Mouse (Mus musculus): ENCODE results near the gene Plxnb1. TPM values are rescaled to one million over a fixed set of nuclear protein-coding genes. Genes with fewer than 3 reads are reported as not detected.

Gene Plxnb1
- polyA plus RNA-seq (2014; fragmentation: Nextera tagmentation; extraction: Ambion mirVana), result 13.9 and 15.7 TPM in 2 replicates

- H3K27ac ChIP-seq (ENCODE audit: low read depth, low read length), result peak within 1 kb of the TSS; percentile 100
- WGBS, result under 1% methylated on average over 85 of the region's 102 CpGs
- H3K4me3 ChIP-seq (ENCODE audit: low read depth, low read length), result peak within 1 kb of the TSS; percentile 75
- ATAC-seq, result peak; percentile 74
- H3K36me3 ChIP-seq (ENCODE audit: control insufficient read depth, insufficient read depth, low read length), result peaks cover 31% of the 10 kb centered on the region
- DNase-seq (ENCODE audit: low spot score), result peak; percentile 92
- H3K4me1 ChIP-seq (ENCODE audit: control insufficient read depth, insufficient read depth, low read length), result peaks cover 34% of the 10 kb centered on the region
- peak within 1 kb of the TSS; percentile 99 for H3K9ac ChIP-seq (ENCODE audit: low read length)
- H3K9me3 ChIP-seq (replicated peaks; ENCODE audit: control insufficient read depth, low read length), result no peaks in the 10 kb centered on the region
- peak within 1 kb of the TSS; percentile 74 for H3K4me2 ChIP-seq (ENCODE audit: low read length)
- no peaks in the 10 kb centered on the region for H3K27me3 ChIP-seq (replicated peaks; ENCODE audit: control insufficient read depth, insufficient read depth, low read length)
These were observed at the start of gene Plxnb1 for GRCm38 (mm10) chr9:109095137-109095982. TSS of gene Plxnb1 (plus strand) at chr9:109095389.

- no peak overlapping the region for H3K4me3 ChIP-seq (ENCODE audit: low read depth, low read length)
- H3K36me3 ChIP-seq (ENCODE audit: control insufficient read depth, insufficient read depth, low read length), result no peaks in the 10 kb centered on the region
- H3K4me1 ChIP-seq (ENCODE audit: control insufficient read depth, insufficient read depth, low read length), result no peaks in the 10 kb centered on the region
- H3K27ac ChIP-seq (ENCODE audit: low read depth, low read length), result no peak overlapping the region
- H3K9ac ChIP-seq (ENCODE audit: low read length), result no peak overlapping the region
- H3K9me3 ChIP-seq (replicated peaks; ENCODE audit: control insufficient read depth, low read length), result no peaks in the 10 kb centered on the region
- WGBS, result 30% methylated on average over 5 of the region's 5 CpGs
- DNase-seq (ENCODE audit: low spot score), result peak; percentile 54
- no peak for ATAC-seq
- H3K27me3 ChIP-seq (replicated peaks; ENCODE audit: control insufficient read depth, insufficient read depth, low read length), result no peaks in the 10 kb centered on the region
- H3K4me2 ChIP-seq (ENCODE audit: low read length), result no peak overlapping the region
These were observed 48.9 kb upstream of the Plxnb1 start for GRCm38 (mm10) chr9:109046306-109046705.

GRCm38 (mm10) chr9:109049316-109049715 is 45.9 kb upstream of the Plxnb1 start:
- no peaks in the 10 kb centered on the region for H3K4me1 ChIP-seq (ENCODE audit: control insufficient read depth, insufficient read depth, low read length)
- no peak for DNase-seq (ENCODE audit: low spot score)
- no peak overlapping the region for H3K4me3 ChIP-seq (ENCODE audit: low read depth, low read length)
- 88% methylated on average over 7 of the region's 7 CpGs for WGBS
- H3K36me3 ChIP-seq (ENCODE audit: control insufficient read depth, insufficient read depth, low read length), result no peaks in the 10 kb centered on the region
- H3K4me2 ChIP-seq (ENCODE audit: low read length), result no peak overlapping the region
- no peaks in the 10 kb centered on the region for H3K27me3 ChIP-seq (replicated peaks; ENCODE audit: control insufficient read depth, insufficient read depth, low read length)
- H3K9ac ChIP-seq (ENCODE audit: low read length), result no peak overlapping the region
- no peak overlapping the region for H3K27ac ChIP-seq (ENCODE audit: low read depth, low read length)
- no peaks in the 10 kb centered on the region for H3K9me3 ChIP-seq (replicated peaks; ENCODE audit: control insufficient read depth, low read length)
- no peak for ATAC-seq

GRCm38 (mm10) chr9:109049996-109050673 is 45.1 kb upstream of the Plxnb1 start:
- DNase-seq (ENCODE audit: low spot score) (no peak), ATAC-seq (no peak)
- Histone ChIP-seq H3K9me3 (replicated peaks; ENCODE audit: control insufficient read depth, low read length) (no peaks in the 10 kb centered on the region), H3K27ac (ENCODE audit: low read depth, low read length) (no peak overlapping the region), H3K27me3 (replicated peaks; ENCODE audit: control insufficient read depth, insufficient read depth, low read length) (no peaks in the 10 kb centered on the region), H3K4me1 (ENCODE audit: control insufficient read depth, insufficient read depth, low read length) (0 out of 2 replicates have a peak, but pooled peaks cover 2% of the 10 kb centered on the region), H3K4me3 (ENCODE audit: low read depth, low read length) (no peak overlapping the region), H3K9ac (ENCODE audit: low read length) (no peak overlapping the region), H3K4me2 (ENCODE audit: low read length) (no peak overlapping the region), H3K36me3 (ENCODE audit: control insufficient read depth, insufficient read depth, low read length) (no peaks in the 10 kb centered on the region)
- WGBS, result 79% methylated on average over 9 of the region's 9 CpGs

GRCm38 (mm10) chr9:109050674-109050997 is 44.6 kb upstream of the Plxnb1 start:
- no peak overlapping the region for H3K4me3 ChIP-seq (ENCODE audit: low read depth, low read length)
- H3K27me3 ChIP-seq (replicated peaks; ENCODE audit: control insufficient read depth, insufficient read depth, low read length), result no peaks in the 10 kb centered on the region
- ATAC-seq, result no peak
- no peaks in the 10 kb centered on the region for H3K36me3 ChIP-seq (ENCODE audit: control insufficient read depth, insufficient read depth, low read length)
- H3K4me2 ChIP-seq (ENCODE audit: low read length), result no peak overlapping the region
- WGBS, result 89% methylated on average over 3 of the region's 3 CpGs
- DNase-seq (ENCODE audit: low spot score), result no peak
- H3K9ac ChIP-seq (ENCODE audit: low read length), result no peak overlapping the region
- no peak overlapping the region for H3K27ac ChIP-seq (ENCODE audit: low read depth, low read length)
- H3K9me3 ChIP-seq (replicated peaks; ENCODE audit: control insufficient read depth, low read length), result no peaks in the 10 kb centered on the region
- 0 out of 2 replicates have a peak, but pooled peaks cover 2% of the 10 kb centered on the region for H3K4me1 ChIP-seq (ENCODE audit: control insufficient read depth, insufficient read depth, low read length)

GRCm38 (mm10) chr9:109051011-109051501 is 44.1 kb upstream of the Plxnb1 start:
- no peaks in the 10 kb centered on the region for H3K36me3 ChIP-seq (ENCODE audit: control insufficient read depth, insufficient read depth, low read length)
- 92% methylated on average over 13 of the region's 13 CpGs for WGBS
- no peak for ATAC-seq
- H3K4me3 ChIP-seq (ENCODE audit: low read depth, low read length), result no peak overlapping the region
- no peak for DNase-seq (ENCODE audit: low spot score)
- 0 out of 2 replicates have a peak, but pooled peaks cover 2% of the 10 kb centered on the region for H3K4me1 ChIP-seq (ENCODE audit: control insufficient read depth, insufficient read depth, low read length)
- H3K9ac ChIP-seq (ENCODE audit: low read length), result no peak overlapping the region
- no peak overlapping the region for H3K4me2 ChIP-seq (ENCODE audit: low read length)
- H3K27ac ChIP-seq (ENCODE audit: low read depth, low read length), result no peak overlapping the region
- H3K9me3 ChIP-seq (replicated peaks; ENCODE audit: control insufficient read depth, low read length), result no peaks in the 10 kb centered on the region
- no peaks in the 10 kb centered on the region for H3K27me3 ChIP-seq (replicated peaks; ENCODE audit: control insufficient read depth, insufficient read depth, low read length)

- no peak overlapping the region for H3K4me3 ChIP-seq (ENCODE audit: low read depth, low read length)
- no peak overlapping the region for H3K4me2 ChIP-seq (ENCODE audit: low read length)
- no peaks in the 10 kb centered on the region for H3K27me3 ChIP-seq (replicated peaks; ENCODE audit: control insufficient read depth, insufficient read depth, low read length)
- peaks cover 2% of the 10 kb centered on the region for H3K36me3 ChIP-seq (ENCODE audit: control insufficient read depth, insufficient read depth, low read length)
- ATAC-seq (no peak), DNase-seq (ENCODE audit: low spot score) (no peak)
- H3K9me3 ChIP-seq (replicated peaks; ENCODE audit: control insufficient read depth, low read length), result no peaks in the 10 kb centered on the region
- no peak overlapping the region for H3K9ac ChIP-seq (ENCODE audit: low read length)
- no peak overlapping the region for H3K27ac ChIP-seq (ENCODE audit: low read depth, low read length)
- H3K4me1 ChIP-seq (ENCODE audit: control insufficient read depth, insufficient read depth, low read length), result 0 out of 2 replicates have a peak, but pooled peaks cover 2% of the 10 kb centered on the region
- 90% methylated on average over 10 of the region's 10 CpGs for WGBS
These were observed 43.3 kb upstream of the Plxnb1 start for GRCm38 (mm10) chr9:109051651-109052489.

- H3K27me3 ChIP-seq (replicated peaks; ENCODE audit: control insufficient read depth, insufficient read depth, low read length), result no peaks in the 10 kb centered on the region
- peaks cover 10% of the 10 kb centered on the region for H3K36me3 ChIP-seq (ENCODE audit: control insufficient read depth, insufficient read depth, low read length)
- 88% methylated on average over 9 of the region's 9 CpGs for WGBS
- no peaks in the 10 kb centered on the region for H3K9me3 ChIP-seq (replicated peaks; ENCODE audit: control insufficient read depth, low read length)
- DNase-seq (ENCODE audit: low spot score) (no peak), ATAC-seq (no peak)
- 0 out of 2 replicates have a peak, but pooled peaks cover 2% of the 10 kb centered on the region for H3K4me1 ChIP-seq (ENCODE audit: control insufficient read depth, insufficient read depth, low read length)
- H3K9ac ChIP-seq (ENCODE audit: low read length), result no peak overlapping the region
- H3K4me2 ChIP-seq (ENCODE audit: low read length), result no peak overlapping the region
- H3K27ac ChIP-seq (ENCODE audit: low read depth, low read length), result no peak overlapping the region
- no peak overlapping the region for H3K4me3 ChIP-seq (ENCODE audit: low read depth, low read length)
These were observed 42.5 kb upstream of the Plxnb1 start for GRCm38 (mm10) chr9:109052490-109053260.
